Mouse (Mus musculus) liver, embryonic 14.5 days (tissue): Measurements from ENCODE around the gene Prss47.

Experiments
- CTCF ChIP-seq: IDR thresholded peaks from 2 replicates; pipeline ENCODE4 v1.5.1; 2016; ENCODE audit warnings: antibody characterized with exemption, low read depth, control low read depth
- EP300 ChIP-seq: IDR thresholded peaks from 2 replicates; pipeline ENCODE4 v1.6.1; 2016; ENCODE audit warnings: antibody characterized with exemption, low read depth

DNA sequence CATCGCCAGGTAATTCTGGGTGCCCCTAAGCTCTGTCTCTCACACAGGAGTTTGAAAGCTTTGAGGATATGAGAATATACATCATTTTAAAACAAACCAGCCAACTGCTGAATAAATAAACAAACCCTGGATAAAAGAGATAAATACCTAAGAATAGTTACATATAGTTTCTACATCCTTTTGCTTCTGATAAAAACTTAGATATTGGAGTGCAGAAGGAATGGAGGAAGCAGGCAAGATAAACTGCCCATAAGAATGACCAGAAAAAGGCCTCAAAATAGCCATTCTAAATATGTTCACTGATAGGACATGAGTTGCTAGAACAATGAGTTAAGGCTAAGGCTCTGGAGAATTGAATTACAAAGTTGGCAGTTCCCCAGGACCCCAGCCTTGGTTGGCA lies 45.8 kb downstream of the Prss47 start:
- TF ChIP-seq EP300 (no peak), CTCF (no peak)
